Mouse (Mus musculus): ENCODE measurements around the gene Cd300e. TPM values are rescaled to one million over a fixed set of nuclear protein-coding genes. Genes with fewer than 3 reads are reported as not detected.

Gene Cd300e
- polyA plus RNA-seq, 1 experiment: 0.13 TPM

DNA sequence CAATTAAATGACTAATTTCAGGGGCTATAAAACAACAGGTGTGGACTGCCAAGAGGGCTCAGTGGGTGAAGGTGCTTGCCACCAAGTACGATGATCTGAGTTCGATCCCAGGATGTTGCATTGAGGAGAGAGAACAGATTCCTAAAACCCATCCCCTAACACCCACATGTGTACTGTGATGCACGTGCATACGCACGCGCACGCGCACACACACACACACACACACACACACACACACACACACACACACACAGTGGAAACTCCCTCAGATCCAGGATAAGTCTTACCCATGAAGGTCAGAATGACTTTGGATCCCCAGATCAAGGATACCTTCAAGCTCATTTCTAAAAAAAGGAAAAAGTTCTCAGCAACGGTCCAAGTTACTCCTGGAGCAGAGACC lies 40.1 kb upstream of the Cd300e start:
- DNase-seq: no peak
- no peak for TF ChIP-seq CTCF (conservative IDR thresholded peaks at IDR 0.05; ENCODE audit: insufficient read depth, insufficient read length, low read depth, low read length)
- TF ChIP-seq POLR2A (IDR thresholded peaks at IDR 0.05; ENCODE audit: low read depth, low read length): no peak
- Histone ChIP-seq H3K27me3 (replicated peaks; ENCODE audit: control insufficient read depth, insufficient read depth, low read length) (no peaks in the 10 kb centered on the region), H3K27ac (ENCODE audit: insufficient read depth, low read depth, low read length) (no peak overlapping the region), H3K4me1 (ENCODE audit: control insufficient read depth, insufficient read depth, low read length) (no peaks in the 10 kb centered on the region), H3K4me3 (ENCODE audit: insufficient read depth, low read depth, low read length) (no peak overlapping the region), H3K36me3 (ENCODE audit: control insufficient read depth, insufficient read depth, low read length) (no peaks in the 10 kb centered on the region)
- 82% methylated on average over 9 of the region's 9 CpGs for WGBS

DNA sequence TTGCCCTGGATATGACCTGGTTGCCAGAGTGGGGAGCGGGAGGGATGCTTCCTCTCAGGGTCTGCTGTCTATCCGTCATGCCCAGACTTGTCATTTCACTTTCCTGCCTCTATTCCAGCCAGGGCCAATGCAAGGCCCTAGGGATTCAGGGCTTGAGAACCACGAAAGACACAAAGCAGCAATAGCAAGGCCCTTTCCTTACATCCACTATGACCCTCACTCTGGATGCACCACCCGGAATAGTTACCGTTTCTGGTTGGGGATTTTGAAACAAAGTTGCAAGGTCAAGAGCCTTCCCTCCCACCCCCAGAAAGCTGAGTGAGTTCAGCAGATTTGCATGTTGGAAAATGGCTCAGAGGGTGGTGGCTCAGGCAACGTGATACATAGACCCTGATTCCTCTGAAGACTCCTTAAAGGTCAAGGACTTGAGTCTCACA lies 39.7 kb upstream of the Cd300e start:
- Histone ChIP-seq H3K4me1 (ENCODE audit: control insufficient read depth, insufficient read depth, low read length) (no peaks in the 10 kb centered on the region), H3K27me3 (replicated peaks; ENCODE audit: control insufficient read depth, insufficient read depth, low read length) (no peaks in the 10 kb centered on the region), H3K27ac (ENCODE audit: insufficient read depth, low read depth, low read length) (no peak overlapping the region), H3K4me3 (ENCODE audit: insufficient read depth, low read depth, low read length) (no peak overlapping the region), H3K36me3 (ENCODE audit: control insufficient read depth, insufficient read depth, low read length) (no peaks in the 10 kb centered on the region)
- no peak for DNase-seq
- no peak for TF ChIP-seq POLR2A (IDR thresholded peaks at IDR 0.05; ENCODE audit: low read depth, low read length)
- no peak for TF ChIP-seq CTCF (conservative IDR thresholded peaks at IDR 0.05; ENCODE audit: insufficient read depth, insufficient read length, low read depth, low read length)
- 45% methylated on average over 6 of the region's 6 CpGs for WGBS

GRCm38 (mm10) chr11:115100741-115101140 lies 38.8 kb upstream of the Cd300e start:
- WGBS: 62% methylated on average over 7 of the region's 7 CpGs
- no peaks in the 10 kb centered on the region for H3K27me3 ChIP-seq (replicated peaks; ENCODE audit: control insufficient read depth, insufficient read depth, low read length)
- DNase-seq: no peak
- no peaks in the 10 kb centered on the region for H3K4me1 ChIP-seq (ENCODE audit: control insufficient read depth, insufficient read depth, low read length)
- TF ChIP-seq POLR2A (IDR thresholded peaks at IDR 0.05; ENCODE audit: low read depth, low read length): no peak
- no peak for TF ChIP-seq CTCF (conservative IDR thresholded peaks at IDR 0.05; ENCODE audit: insufficient read depth, insufficient read length, low read depth, low read length)
- no peak overlapping the region for H3K4me3 ChIP-seq (ENCODE audit: insufficient read depth, low read depth, low read length)
- no peak overlapping the region for H3K27ac ChIP-seq (ENCODE audit: insufficient read depth, low read depth, low read length)
- no peaks in the 10 kb centered on the region for H3K36me3 ChIP-seq (ENCODE audit: control insufficient read depth, insufficient read depth, low read length)

DNA sequence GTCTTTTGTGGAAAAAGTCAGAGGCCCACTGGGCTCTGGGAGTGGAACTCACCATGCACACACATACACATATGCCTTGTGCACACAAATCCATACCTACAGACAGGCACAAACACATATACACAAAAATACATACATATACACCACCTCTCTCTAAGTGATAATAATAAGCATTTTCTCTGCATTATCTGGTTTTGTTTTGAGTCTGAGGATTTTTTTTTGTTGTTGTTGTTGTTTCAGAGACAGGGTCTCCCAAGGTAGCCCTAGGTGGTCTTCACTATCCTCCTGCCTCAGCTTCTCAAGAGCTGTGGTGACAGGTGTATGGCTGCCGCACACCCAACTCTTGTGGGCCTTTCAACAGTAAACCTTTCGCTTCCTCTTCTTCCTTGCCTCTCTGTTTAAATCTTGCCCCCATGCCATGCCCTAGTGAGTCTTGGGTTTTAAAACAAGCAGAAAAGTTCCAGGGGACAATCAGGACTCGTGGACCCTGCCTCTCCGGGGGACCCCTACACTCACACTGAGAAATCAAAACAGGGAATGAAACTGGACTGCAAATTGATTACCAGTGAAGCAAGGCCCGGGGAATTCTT lies 38.1 kb upstream of the Cd300e start:
- H3K36me3 ChIP-seq (ENCODE audit: control insufficient read depth, insufficient read depth, low read length): no peaks in the 10 kb centered on the region
- H3K4me1 ChIP-seq (ENCODE audit: control insufficient read depth, insufficient read depth, low read length): no peaks in the 10 kb centered on the region
- H3K27ac ChIP-seq (ENCODE audit: insufficient read depth, low read depth, low read length): no peak overlapping the region
- H3K27me3 ChIP-seq (replicated peaks; ENCODE audit: control insufficient read depth, insufficient read depth, low read length): no peaks in the 10 kb centered on the region
- TF ChIP-seq CTCF (conservative IDR thresholded peaks at IDR 0.05; ENCODE audit: insufficient read depth, insufficient read length, low read depth, low read length): no peak
- no peak overlapping the region for H3K4me3 ChIP-seq (ENCODE audit: insufficient read depth, low read depth, low read length)
- WGBS: 73% methylated on average over 5 of the region's 5 CpGs
- DNase-seq: no peak

DNA sequence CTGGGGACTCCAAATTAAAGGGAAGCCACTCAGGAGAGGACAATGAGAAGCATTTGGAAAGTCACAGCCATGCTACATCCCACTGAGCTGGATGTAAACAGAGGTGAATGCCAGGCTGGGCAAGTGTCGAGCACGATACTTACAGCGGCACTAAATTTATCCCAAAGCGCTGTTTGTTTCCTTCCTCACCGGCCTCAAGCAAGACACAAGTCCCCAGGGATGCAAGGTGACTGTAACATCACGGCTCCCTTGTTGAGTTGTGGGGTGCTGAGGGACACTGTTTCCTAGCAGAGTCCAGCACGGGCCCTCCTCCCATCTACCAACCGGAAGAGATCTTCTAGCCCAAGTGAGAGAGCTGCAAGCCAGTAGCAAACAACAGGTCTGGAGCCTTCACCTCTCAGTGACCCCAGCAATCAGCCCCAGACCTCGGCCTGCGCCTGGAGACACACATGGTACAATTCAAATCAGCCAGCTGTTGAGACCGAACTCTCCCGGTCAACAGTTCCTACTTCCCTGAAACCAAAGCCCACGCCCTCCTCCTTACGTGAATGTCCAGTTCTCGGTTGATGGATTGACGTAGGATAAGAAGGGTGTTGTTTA lies 37.4 kb upstream of the Cd300e start:
- 42% methylated on average over 16 of the region's 16 CpGs for WGBS
- Histone ChIP-seq H3K36me3 (ENCODE audit: control insufficient read depth, insufficient read depth, low read length) (no peaks in the 10 kb centered on the region), H3K27me3 (replicated peaks; ENCODE audit: control insufficient read depth, insufficient read depth, low read length) (no peaks in the 10 kb centered on the region), H3K27ac (ENCODE audit: insufficient read depth, low read depth, low read length) (no peak overlapping the region), H3K4me1 (ENCODE audit: control insufficient read depth, insufficient read depth, low read length) (no peaks in the 10 kb centered on the region), H3K4me3 (ENCODE audit: insufficient read depth, low read depth, low read length) (no peak overlapping the region)
- DNase-seq: no peak
- no peak for TF ChIP-seq POLR2A (IDR thresholded peaks at IDR 0.05; ENCODE audit: low read depth, low read length)
- no peak for TF ChIP-seq CTCF (conservative IDR thresholded peaks at IDR 0.05; ENCODE audit: insufficient read depth, insufficient read length, low read depth, low read length)

GRCm38 (mm10) chr11:115098203-115098932 lies 36.4 kb upstream of the Cd300e start:
- no peak for DNase-seq
- no peaks in the 10 kb centered on the region for H3K4me1 ChIP-seq (ENCODE audit: control insufficient read depth, insufficient read depth, low read length)
- H3K36me3 ChIP-seq (ENCODE audit: control insufficient read depth, insufficient read depth, low read length): no peaks in the 10 kb centered on the region
- TF ChIP-seq CTCF (conservative IDR thresholded peaks at IDR 0.05; ENCODE audit: insufficient read depth, insufficient read length, low read depth, low read length) (no peak), POLR2A (IDR thresholded peaks at IDR 0.05; ENCODE audit: low read depth, low read length) (no peak)
- no peaks in the 10 kb centered on the region for H3K27me3 ChIP-seq (replicated peaks; ENCODE audit: control insufficient read depth, insufficient read depth, low read length)
- H3K4me3 ChIP-seq (ENCODE audit: insufficient read depth, low read depth, low read length): no peak overlapping the region
- no peak overlapping the region for H3K27ac ChIP-seq (ENCODE audit: insufficient read depth, low read depth, low read length)
- 45% methylated on average over 10 of the region's 10 CpGs for WGBS

- 23% methylated on average over 4 of the region's 4 CpGs for WGBS
- Histone ChIP-seq H3K27ac (ENCODE audit: insufficient read depth, low read depth, low read length) (no peak overlapping the region), H3K4me1 (ENCODE audit: control insufficient read depth, insufficient read depth, low read length) (no peaks in the 10 kb centered on the region), H3K36me3 (ENCODE audit: control insufficient read depth, insufficient read depth, low read length) (no peaks in the 10 kb centered on the region), H3K4me3 (ENCODE audit: insufficient read depth, low read depth, low read length) (no peak overlapping the region), H3K27me3 (replicated peaks; ENCODE audit: control insufficient read depth, insufficient read depth, low read length) (no peaks in the 10 kb centered on the region)
- no peak for DNase-seq
- TF ChIP-seq CTCF (conservative IDR thresholded peaks at IDR 0.05; ENCODE audit: insufficient read depth, insufficient read length, low read depth, low read length): no peak
- TF ChIP-seq POLR2A (IDR thresholded peaks at IDR 0.05; ENCODE audit: low read depth, low read length): no peak
These were observed 30.2 kb upstream of the Cd300e start for GRCm38 (mm10) chr11:115092140-115092539.

Measured in kidney, adult 2 months (tissue).